Mouse (Mus musculus) heart, embryonic 12.5 days (tissue): ENCODE measurements at regions not wholly inside any gene's neighbourhood (a gene's known extent, or its start where the extent isn't known, plus 50 kb on each side); places are given as distances from the start of the nearest gene placed in this dataset.

Experiments
- ATAC-seq: fragments of 200-750 bp; cut with Nextera tagmentation; 2 replicates; pipeline ENCODE4 v1.8.0; 2017; ENCODE audit warnings: moderate TSS enrichment, moderate library complexity; ENCODE audit not compliant: insufficient number of reproducible peaks, low FRiP score
- H3K27ac ChIP-seq: fragments of 300-500 bp; sonication (generic); 2 replicates; pipeline ENCODE4 v1.5.1; 2016; ENCODE audit warnings: mild to moderate bottlenecking, moderate library complexity; ENCODE audit not compliant: poor library complexity, severe bottlenecking
- H3K27me3 ChIP-seq: fragments of 300-500 bp; sonication (generic); replicated peaks from 2 replicates; pipeline ENCODE4 v1.6.1; 2016; ENCODE audit warnings: mild to moderate bottlenecking, moderate library complexity
- H3K36me3 ChIP-seq: fragments of 300-500 bp; sonication (generic); 2 replicates; pipeline ENCODE4 v1.6.1; 2016; ENCODE audit warnings: mild to moderate bottlenecking, moderate library complexity
- H3K4me1 ChIP-seq: fragments of 300-500 bp; sonication (generic); replicated peaks from 2 replicates; pipeline ENCODE4 v1.6.1; 2016; ENCODE audit warnings: mild to moderate bottlenecking
- H3K4me2 ChIP-seq: fragments of 300-500 bp; sonication (generic); 2 replicates; pipeline ENCODE4 v1.6.1; 2016; ENCODE audit warnings: mild to moderate bottlenecking, moderate library complexity
- H3K4me3 ChIP-seq: fragments of 300-500 bp; sonication (generic); 2 replicates; pipeline ENCODE4 v1.5.1; 2016; ENCODE audit warnings: mild to moderate bottlenecking
- H3K9ac ChIP-seq: fragments of 300-500 bp; sonication (generic); 2 replicates; pipeline ENCODE4 v1.6.1; 2016; ENCODE audit warnings: mild to moderate bottlenecking, moderate library complexity
- H3K9me3 ChIP-seq: fragments of 300-500 bp; sonication (generic); replicated peaks from 2 replicates; pipeline ENCODE4 v1.6.1; 2016; ENCODE audit warnings: mild to moderate bottlenecking, moderate library complexity
- WGBS: fragments of 180-500 bp; shearing (Covaris S2); methylation state at CpG from one replicate; pipeline ENCODE4 v1.1.7; 2016; 5-methylcytosine and 5-hydroxymethylcytosine counted together

DNA sequence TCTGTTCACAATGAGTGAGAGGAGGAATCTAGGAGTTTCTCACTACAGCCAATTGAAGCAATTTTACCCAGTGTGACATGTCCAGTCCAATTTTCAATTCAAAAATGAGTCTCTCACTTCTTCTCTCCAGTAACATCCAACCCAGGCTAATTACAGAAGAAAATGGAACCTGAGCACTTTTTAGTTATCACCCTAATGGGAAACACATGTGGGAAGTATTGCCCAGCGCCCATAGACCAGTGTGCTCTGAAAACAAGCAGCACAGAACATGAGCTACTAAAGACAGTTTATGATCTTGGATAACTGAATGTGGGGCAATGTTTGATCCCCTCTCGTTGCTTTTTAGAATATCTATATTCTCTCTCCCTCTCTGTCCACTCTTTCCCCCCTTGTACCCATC lies 70.5 kb upstream of the Efemp1 start:
- no peak overlapping the region for H3K9ac ChIP-seq
- 50% methylated on average over 2 of the region's 2 CpGs for WGBS
- no peak overlapping the region for H3K4me2 ChIP-seq
- no peak for ATAC-seq
- H3K4me3 ChIP-seq: no peak overlapping the region
- H3K27ac ChIP-seq: no peak overlapping the region
- H3K27me3 ChIP-seq: no peaks in the 10 kb centered on the region
- H3K9me3 ChIP-seq: no peaks in the 10 kb centered on the region; the same call in 1 of the 2 replicates
- H3K4me1 ChIP-seq: no peaks in the 10 kb centered on the region
- no peaks in the 10 kb centered on the region for H3K36me3 ChIP-seq

DNA sequence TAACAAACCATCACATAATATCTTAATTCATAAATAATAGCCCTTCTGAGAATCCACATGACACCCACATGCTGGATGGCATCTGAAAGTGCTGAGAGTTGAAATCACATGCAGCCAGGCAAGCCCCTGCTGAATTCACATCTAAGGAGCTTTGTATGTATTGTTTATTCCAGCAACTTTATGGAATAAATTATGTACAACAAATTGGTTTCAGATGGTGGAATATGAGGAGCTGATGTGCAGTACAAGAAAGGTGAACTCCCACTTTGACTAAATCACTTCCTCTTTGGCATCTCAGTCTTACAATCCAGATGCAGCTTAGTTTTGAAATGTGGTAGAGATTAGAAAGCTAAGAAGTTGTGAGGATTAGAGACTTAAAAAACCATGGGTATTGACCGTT lies 82.2 kb upstream of the Efemp1 start:
- H3K4me2 ChIP-seq: no peak overlapping the region
- no peak overlapping the region for H3K27ac ChIP-seq
- no peaks in the 10 kb centered on the region for H3K4me1 ChIP-seq
- H3K36me3 ChIP-seq: no peaks in the 10 kb centered on the region
- 91% methylated on average over 1 of the region's 1 CpGs for WGBS
- no peak overlapping the region for H3K9ac ChIP-seq
- ATAC-seq: no peak
- no peaks in the 10 kb centered on the region for H3K27me3 ChIP-seq
- H3K9me3 ChIP-seq: no peaks in the 10 kb centered on the region
- no peak overlapping the region for H3K4me3 ChIP-seq

DNA sequence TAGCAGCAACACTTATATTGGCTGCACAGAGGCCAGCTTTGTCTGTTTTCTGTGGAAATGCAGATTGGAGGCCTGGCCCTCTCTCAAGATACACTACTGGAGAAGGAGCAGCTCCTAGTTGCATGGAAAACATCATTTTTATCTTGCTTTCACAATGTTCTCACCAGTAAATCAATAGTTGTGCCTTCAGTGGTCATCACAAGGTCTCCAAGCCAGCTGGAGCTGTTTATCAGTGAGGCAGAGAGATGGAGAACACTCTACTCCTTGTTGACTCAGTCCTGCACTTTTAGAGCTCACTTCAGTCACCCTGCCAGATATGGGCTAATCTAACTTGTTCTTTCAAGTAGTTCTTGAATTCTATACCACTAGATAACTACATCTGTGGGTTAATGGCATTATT lies 92.3 kb upstream of the Efemp1 start:
- Histone ChIP-seq H3K4me1 (no peaks in the 10 kb centered on the region), H3K4me3 (no peak overlapping the region), H3K27ac (no peak overlapping the region), H3K4me2 (no peak overlapping the region), H3K9ac (no peak overlapping the region), H3K27me3 (no peaks in the 10 kb centered on the region), H3K9me3 (no peaks in the 10 kb centered on the region), H3K36me3 (no peaks in the 10 kb centered on the region)
- no peak for ATAC-seq

DNA sequence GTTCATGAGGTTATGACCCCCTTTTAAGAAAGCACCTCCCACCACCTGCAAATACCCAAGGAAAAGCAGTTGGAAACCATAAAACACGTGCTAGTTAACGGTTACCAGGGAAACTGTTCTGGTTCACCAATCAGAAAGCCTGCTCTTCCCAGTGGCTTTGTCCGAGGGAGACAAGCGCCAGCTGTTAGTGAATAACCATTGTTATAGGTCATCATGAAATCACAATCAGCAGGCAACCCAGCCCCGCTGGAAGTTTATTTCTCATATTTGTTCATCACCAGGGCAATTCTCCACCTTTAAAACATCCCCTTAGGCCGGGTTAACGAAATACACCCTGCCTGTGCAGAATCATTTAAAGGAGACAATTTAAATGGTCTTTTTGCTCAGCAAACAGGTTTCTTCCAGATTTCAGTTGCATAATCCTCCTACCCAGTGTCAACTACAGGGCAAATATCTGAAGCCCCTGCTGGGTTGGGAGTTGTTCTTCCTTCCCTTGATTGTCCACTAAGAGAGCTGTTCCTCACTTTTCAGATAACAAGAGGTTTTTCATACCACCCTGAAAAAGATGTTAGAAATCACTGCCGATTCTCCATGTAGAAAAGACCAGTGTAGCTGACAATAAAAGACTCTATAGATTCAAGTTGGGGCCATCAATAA lies 117.9 kb upstream of the Efemp1 start:
- H3K4me1 ChIP-seq: peaks cover 5% of the 10 kb centered on the region
- no peak overlapping the region for H3K4me3 ChIP-seq
- 0 out of 2 replicates have a peak overlapping the region, but pooled peaks have one; percentile 14 for H3K4me2 ChIP-seq
- H3K9ac ChIP-seq: no peak overlapping the region
- no peaks in the 10 kb centered on the region for H3K9me3 ChIP-seq
- H3K36me3 ChIP-seq: no peaks in the 10 kb centered on the region
- H3K27me3 ChIP-seq: no peaks in the 10 kb centered on the region
- WGBS: 23% methylated on average over 8 of the region's 8 CpGs
- no peak overlapping the region for H3K27ac ChIP-seq
- peak; percentile 29; the same call in 1 of the 2 replicates for ATAC-seq

DNA sequence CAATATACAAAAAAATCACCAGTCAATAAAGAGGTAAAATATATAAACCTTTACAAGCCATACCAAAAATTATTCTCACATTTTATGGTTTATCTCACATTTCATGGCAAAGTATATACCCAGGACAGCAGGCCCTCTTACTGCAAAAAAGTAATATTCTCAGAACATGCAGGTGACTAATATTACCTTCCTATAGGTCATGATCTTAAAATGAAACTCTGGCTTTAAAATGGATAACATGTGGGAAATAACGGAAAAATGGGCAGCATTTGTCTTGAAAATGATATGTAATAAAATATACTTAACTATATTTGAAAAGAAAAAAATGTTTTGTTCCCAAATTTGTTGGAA lies 118.4 kb upstream of the Efemp1 start:
- no peak for ATAC-seq
- Histone ChIP-seq H3K27ac (no peak overlapping the region), H3K9ac (no peak overlapping the region), H3K4me2 (no peak overlapping the region), H3K36me3 (no peaks in the 10 kb centered on the region), H3K4me1 (peaks cover 5% of the 10 kb centered on the region), H3K9me3 (no peaks in the 10 kb centered on the region), H3K27me3 (no peaks in the 10 kb centered on the region), H3K4me3 (no peak overlapping the region)
- WGBS: 58% methylated on average over 1 of the region's 1 CpGs

DNA sequence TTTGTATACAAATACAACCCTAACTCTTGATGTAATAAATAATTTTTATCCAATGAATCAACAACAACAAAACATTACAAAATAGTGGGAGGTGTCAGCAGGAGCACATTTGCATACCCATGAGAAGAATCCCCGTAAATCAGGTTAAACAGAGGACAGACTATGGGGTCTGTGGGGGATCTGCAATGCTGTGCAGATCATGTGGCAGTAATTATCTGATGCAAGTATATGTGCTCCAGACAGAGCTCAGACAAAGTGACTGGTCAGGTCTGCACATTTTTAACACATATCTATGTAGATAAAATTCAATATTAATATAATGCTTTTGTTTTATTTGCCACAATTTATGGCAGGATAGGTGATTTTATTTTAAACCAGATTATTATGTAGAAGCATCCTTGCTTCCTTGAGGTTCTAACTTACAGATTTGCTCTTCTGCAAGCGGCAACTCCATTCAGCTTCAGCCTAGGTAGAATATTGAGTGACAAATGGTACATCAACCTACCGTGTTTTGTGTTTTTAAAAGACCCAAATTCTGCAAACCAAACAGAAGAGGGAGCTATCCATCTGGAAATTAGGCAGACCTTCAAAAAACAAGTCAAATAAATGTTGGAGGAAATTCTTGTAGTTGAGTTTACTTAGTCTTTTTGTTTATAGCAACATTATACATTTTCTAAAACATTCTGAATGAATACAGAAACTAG lies 119.0 kb upstream of the Efemp1 start:
- Histone ChIP-seq H3K4me3 (no peak overlapping the region), H3K27me3 (no peaks in the 10 kb centered on the region), H3K4me1 (peaks cover 5% of the 10 kb centered on the region), H3K9me3 (no peaks in the 10 kb centered on the region), H3K27ac (no peak overlapping the region), H3K9ac (no peak overlapping the region), H3K4me2 (no peak overlapping the region), H3K36me3 (no peaks in the 10 kb centered on the region)
- no peak for ATAC-seq
- 64% methylated on average over 3 of the region's 3 CpGs for WGBS

DNA sequence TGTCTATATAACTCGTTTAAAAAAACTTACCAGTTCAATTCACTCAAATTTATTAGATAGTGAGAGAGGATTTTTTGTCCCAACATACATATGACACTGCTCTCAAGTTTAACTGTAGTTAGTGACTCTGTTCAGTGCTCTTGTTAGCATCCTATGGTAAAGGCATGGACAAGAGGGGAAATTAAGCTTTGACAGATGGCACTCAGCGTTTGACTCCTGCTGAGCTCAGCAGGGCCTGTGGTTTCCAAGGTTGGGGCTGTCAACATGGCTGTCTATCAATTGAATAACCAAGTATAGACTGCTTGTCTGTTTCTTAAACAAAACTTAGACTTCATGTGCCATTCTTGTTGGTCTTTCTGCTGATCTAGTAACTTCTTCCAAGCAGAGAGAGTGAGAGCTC lies 122.9 kb upstream of the Efemp1 start:
- Histone ChIP-seq H3K9me3 (no peaks in the 10 kb centered on the region), H3K4me3 (no peak overlapping the region), H3K9ac (no peak overlapping the region), H3K4me2 (no peak overlapping the region), H3K27me3 (no peaks in the 10 kb centered on the region), H3K4me1 (peaks cover 9% of the 10 kb centered on the region), H3K36me3 (no peaks in the 10 kb centered on the region), H3K27ac (no peak overlapping the region)
- WGBS: 58% methylated on average over 2 of the region's 2 CpGs
- ATAC-seq: no peak

DNA sequence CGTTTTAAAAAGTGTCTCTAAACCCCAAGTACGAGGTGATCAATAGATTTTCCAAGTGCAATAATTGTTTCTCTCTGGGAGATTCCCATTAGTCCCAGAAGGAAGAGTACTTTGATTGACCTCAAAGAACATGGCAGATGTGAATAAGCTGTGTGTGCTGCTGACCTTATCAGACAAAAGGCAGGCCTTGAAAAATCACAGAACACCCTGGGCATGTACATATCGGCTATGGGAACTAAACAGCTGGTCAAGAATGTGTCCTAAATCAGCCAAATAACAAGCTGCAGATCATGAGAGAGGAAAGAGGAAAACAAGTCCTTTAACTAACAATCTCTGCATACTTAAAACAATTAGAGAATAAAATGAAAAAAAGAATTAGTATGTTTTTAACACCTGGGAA lies 125.4 kb upstream of the Ccdc85a start:
- no peak for ATAC-seq
- WGBS: 33% methylated on average over 3 of the region's 3 CpGs
- no peak overlapping the region for H3K4me3 ChIP-seq

DNA sequence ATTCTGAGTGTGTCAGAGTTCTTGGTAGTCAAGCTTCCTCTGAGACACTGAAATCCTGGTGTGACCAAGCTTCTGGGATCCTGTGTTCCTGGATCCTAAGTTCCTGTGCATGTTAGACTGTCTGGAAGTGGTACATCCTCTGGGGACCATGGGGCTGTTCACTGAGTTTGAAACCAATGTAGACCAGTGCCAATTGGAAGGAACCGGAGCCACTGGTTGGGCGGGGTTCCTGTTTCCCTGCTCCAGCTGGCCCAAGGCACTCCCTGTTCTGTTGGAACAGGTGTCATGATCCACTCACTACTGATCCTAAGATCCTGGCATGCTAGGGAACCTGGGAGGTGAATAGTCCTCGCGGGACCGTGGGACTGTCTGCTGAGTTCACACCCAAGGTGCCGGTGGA lies 124.3 kb upstream of the Ccdc85a start:
- Histone ChIP-seq H3K36me3 (no peaks in the 10 kb centered on the region), H3K9ac (no peak overlapping the region), H3K27me3 (no peaks in the 10 kb centered on the region), H3K27ac (no peak overlapping the region), H3K9me3 (no peaks in the 10 kb centered on the region), H3K4me1 (0 out of 2 replicates have a peak, but pooled peaks cover 3% of the 10 kb centered on the region), H3K4me2 (no peak overlapping the region), H3K4me3 (no peak overlapping the region)
- no peak for ATAC-seq
- WGBS: 85% methylated on average over 6 of the region's 6 CpGs

More for the DNA sequence above, 125.4 kb upstream of the Ccdc85a start:
- no peak overlapping the region for H3K27ac ChIP-seq
- no peak overlapping the region for H3K4me2 ChIP-seq
- no peaks in the 10 kb centered on the region for H3K36me3 ChIP-seq
- no peaks in the 10 kb centered on the region for H3K9me3 ChIP-seq
- H3K4me1 ChIP-seq: 0 out of 2 replicates have a peak, but pooled peaks cover 3% of the 10 kb centered on the region
- H3K27me3 ChIP-seq: no peaks in the 10 kb centered on the region
- no peak overlapping the region for H3K9ac ChIP-seq

DNA sequence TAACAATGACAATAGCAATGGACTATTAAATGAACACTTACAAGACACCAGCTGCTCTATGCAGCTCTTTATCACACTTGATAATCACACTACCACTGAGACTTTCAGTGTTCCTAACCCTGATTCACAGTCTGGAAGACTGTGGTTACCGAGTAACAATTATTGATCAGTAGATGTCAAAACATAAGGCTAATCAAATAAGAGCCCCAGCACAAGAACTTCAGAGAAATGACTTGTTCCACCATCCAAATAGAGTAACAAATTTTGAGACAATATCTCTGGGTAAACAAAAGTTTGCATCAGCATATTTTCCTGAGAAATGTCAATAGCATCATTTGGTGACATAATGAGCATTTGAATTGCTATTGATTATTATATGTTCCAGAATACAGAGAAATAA lies 118.3 kb upstream of the Ccdc85a start:
- WGBS: 87% methylated on average over 1 of the region's 1 CpGs
- Histone ChIP-seq H3K9me3 (no peaks in the 10 kb centered on the region), H3K27me3 (no peaks in the 10 kb centered on the region), H3K4me1 (peaks cover 12% of the 10 kb centered on the region; the same call in 1 of the 2 replicates), H3K4me2 (no peak overlapping the region), H3K27ac (no peak overlapping the region), H3K4me3 (no peak overlapping the region), H3K9ac (no peak overlapping the region), H3K36me3 (no peaks in the 10 kb centered on the region)
- no peak for ATAC-seq

DNA sequence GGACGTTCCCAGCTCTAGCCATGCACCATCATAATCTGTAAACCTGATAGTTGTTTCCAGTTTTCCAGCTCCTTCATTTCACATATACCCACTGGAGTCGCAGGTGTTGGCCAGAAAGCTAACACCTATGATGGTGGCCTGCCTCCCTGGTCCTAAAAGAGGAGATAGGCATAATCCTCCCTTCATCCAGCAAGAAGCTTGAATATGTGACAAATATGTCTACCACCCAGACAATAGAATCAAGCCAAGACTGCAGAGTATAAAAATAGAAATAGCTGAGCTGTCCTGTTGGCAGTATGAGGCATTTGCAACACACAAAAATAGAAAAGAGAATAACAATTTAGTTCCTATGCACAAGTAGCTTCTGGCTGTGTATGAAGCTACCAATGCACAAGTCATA lies 117.3 kb upstream of the Ccdc85a start:
- Histone ChIP-seq H3K36me3 (no peaks in the 10 kb centered on the region), H3K4me1 (peaks cover 12% of the 10 kb centered on the region; the same call in 1 of the 2 replicates), H3K4me2 (no peak overlapping the region), H3K4me3 (no peak overlapping the region), H3K27me3 (no peaks in the 10 kb centered on the region), H3K27ac (no peak overlapping the region), H3K9me3 (no peaks in the 10 kb centered on the region), H3K9ac (no peak overlapping the region)
- ATAC-seq: no peak
- WGBS: 62% methylated on average over 2 of the region's 2 CpGs

DNA sequence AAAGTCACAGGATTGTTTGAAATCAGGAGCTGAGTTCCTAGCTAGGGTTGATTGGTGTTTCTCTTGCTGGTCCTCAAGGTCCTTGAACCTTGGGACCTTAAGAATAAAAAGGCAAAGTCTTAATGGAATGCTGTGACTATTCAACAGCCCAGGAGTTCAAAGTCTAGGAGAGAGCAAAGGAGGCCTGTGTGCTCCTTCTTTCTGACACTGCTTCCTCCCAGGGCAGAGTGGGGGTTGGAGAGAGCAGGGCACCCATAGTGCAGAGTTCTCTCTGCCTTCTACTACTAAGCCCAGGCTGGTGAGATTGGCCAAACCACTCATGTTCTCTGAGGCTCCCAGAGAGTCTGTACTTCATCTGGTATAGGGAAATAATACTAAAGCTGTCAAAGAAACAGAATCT lies 115.6 kb upstream of the Ccdc85a start:
- no peak overlapping the region for H3K27ac ChIP-seq
- no peaks in the 10 kb centered on the region for H3K9me3 ChIP-seq
- H3K4me2 ChIP-seq: no peak overlapping the region
- H3K4me3 ChIP-seq: no peak overlapping the region
- H3K36me3 ChIP-seq: no peaks in the 10 kb centered on the region
- peaks cover 12% of the 10 kb centered on the region; the same call in 1 of the 2 replicates for H3K4me1 ChIP-seq
- ATAC-seq: no peak
- no peak overlapping the region for H3K9ac ChIP-seq
- no peaks in the 10 kb centered on the region for H3K27me3 ChIP-seq
